Mouse (Mus musculus): ENCODE results near the gene Cbr3. TPM values are rescaled to one million over a fixed set of nuclear protein-coding genes. Genes with fewer than 3 reads are reported as not detected.

Gene Cbr3
- polyA plus RNA-seq, 1 experiment from 2014 or later = 1.7 TPM

GRCm38 (mm10) chr16:93739251-93739650, 56.2 kb downstream of the Cbr3 start:
- H3K27ac ChIP-seq = no peak overlapping the region
- WGBS = 92% methylated on average over 11 of the region's 11 CpGs
- no peaks in the 10 kb centered on the region for H3K27me3 ChIP-seq (ENCODE audit: control insufficient read depth, insufficient read depth, low read length)
- ATAC-seq (ENCODE audit: low FRiP score) (no peak), DNase-seq (ENCODE audit: low spot score) (no peak)
- peaks cover 54% of the 10 kb centered on the region for H3K36me3 ChIP-seq (replicated peaks; ENCODE audit: control insufficient read depth, insufficient read depth)
- no peak overlapping the region for H3K9ac ChIP-seq
- no peak overlapping the region for H3K4me2 ChIP-seq (replicated peaks)
- no peaks in the 10 kb centered on the region for H3K4me1 ChIP-seq (replicated peaks; ENCODE audit: control insufficient read depth, insufficient read depth, low read length)
- no peaks in the 10 kb centered on the region for H3K9me3 ChIP-seq (ENCODE audit: control insufficient read depth, low read length)
- H3K4me3 ChIP-seq (replicated peaks; ENCODE audit: low read length) = no peak overlapping the region

Other genes starting within 250 kb of the Cbr3 start
- 15.0 and 16.4 TPM in 2 replicates for gene Setd4, start 79.2 kb upstream of the Cbr3 start, polyA plus RNA-seq (2014; fragmentation: Nextera tagmentation; extraction: Ambion mirVana)
- gene Cbr1, start 77.4 kb upstream of the Cbr3 start, polyA plus RNA-seq (2014; fragmentation: Nextera tagmentation; extraction: Ambion mirVana) = 129 and 134 TPM in 2 replicates
- gene Gm5678, start 55.1 kb upstream of the Cbr3 start, polyA plus RNA-seq (2014; fragmentation: Nextera tagmentation; extraction: Ambion mirVana) = not detected in 2 replicates
- 41.8 and 43.2 TPM in 2 replicates for gene Dop1b, start 28.7 kb downstream of the Cbr3 start, polyA plus RNA-seq (2014; fragmentation: Nextera tagmentation; extraction: Ambion mirVana)
- 33.6 and 36.5 TPM in 2 replicates for gene Morc3, start 148.9 kb downstream of the Cbr3 start, polyA plus RNA-seq (2014; fragmentation: Nextera tagmentation; extraction: Ambion mirVana)
- gene Chaf1b, start 200.7 kb downstream of the Cbr3 start, polyA plus RNA-seq (2014; fragmentation: Nextera tagmentation; extraction: Ambion mirVana) = 19.9 and 21.2 TPM in 2 replicates

Measured in hindbrain, embryonic 14.5 days (tissue).